Mouse (Mus musculus) megakaryocyte, adult 5-6 weeks (primary cell): ENCODE measurements around the gene Cacnb3. TPM values are rescaled to one million over a fixed set of nuclear protein-coding genes. Genes with fewer than 3 reads are reported as not detected.

Experiments
- ATAC-seq: 2 replicates; pipeline ENCODE4 v1.8.0; 2016; ENCODE audit warnings: mild to moderate bottlenecking, inconsistent platforms; ENCODE audit not compliant: poor library complexity, severe bottlenecking
- total RNA-seq, 2 experiments: library from RNA; stranded (forward) in 1 of 2; stranded (reverse) in 1 of 2; fragments of 153-499, 151-499 nt in 1 of 2; fragments of 221-1000, 200-1000 nt in 1 of 2; gene quantifications; 2 replicates each; pipeline versions ENCODE4 v1.2.3 to v1.2.4; 2015 to 2017

The Cacnb3 gene
- total RNA-seq, 2 experiments from 2014 or later, result 0.04 to 0.11 TPM

GRCm38 (mm10) chr15:98609331-98610130 is 21.1 kb upstream of the Cacnb3 start, which contains the start of gene Adcy6:
Gene Adcy6, minus strand, starts transcription at chr15:98610076.
- peak; percentile 34; the same call in 1 of the 2 replicates for ATAC-seq

- ATAC-seq, result no peak
Observed at GRCm38 (mm10) chr15:98610131-98610633, 20.5 kb upstream of the Cacnb3 start.

- ATAC-seq, result no peak
Observed at GRCm38 (mm10) chr15:98612229-98612628, 18.4 kb upstream of the Cacnb3 start.

GRCm38 (mm10) chr15:98614551-98614950 is 16.1 kb upstream of the Cacnb3 start:
- no peak for ATAC-seq

GRCm38 (mm10) chr15:98614971-98615370 is 15.7 kb upstream of the Cacnb3 start:
- ATAC-seq, result no peak

GRCm38 (mm10) chr15:98615751-98616150 is 14.9 kb upstream of the Cacnb3 start:
- ATAC-seq, result no peak

GRCm38 (mm10) chr15:98616362-98617175 is 14.1 kb upstream of the Cacnb3 start:
- no peak for ATAC-seq

GRCm38 (mm10) chr15:98617176-98617537 is 13.5 kb upstream of the Cacnb3 start:
- ATAC-seq, result peak; percentile 62

- no peak for ATAC-seq
Observed at GRCm38 (mm10) chr15:98622199-98622598, 8.4 kb upstream of the Cacnb3 start.

GRCm38 (mm10) chr15:98622721-98623120 is 7.9 kb upstream of the Cacnb3 start:
- ATAC-seq, result no peak

GRCm38 (mm10) chr15:98623361-98623821 is 7.2 kb upstream of the Cacnb3 start:
- no peak for ATAC-seq

- ATAC-seq, result no peak
Observed at GRCm38 (mm10) chr15:98626078-98626477, 4.6 kb upstream of the Cacnb3 start.

- no peak for ATAC-seq
Observed at GRCm38 (mm10) chr15:98626487-98627212, 4.0 kb upstream of the Cacnb3 start.

GRCm38 (mm10) chr15:98628589-98629254 is 1.9 kb upstream of the Cacnb3 start:
- ATAC-seq, result no peak

GRCm38 (mm10) chr15:98629464-98629863 is 1.2 kb upstream of the Cacnb3 start:
- no peak for ATAC-seq

GRCm38 (mm10) chr15:98631493-98631892 is 853 bp downstream of the Cacnb3 start:
- peak; percentile 57 for ATAC-seq

GRCm38 (mm10) chr15:98632107-98632744 is 1.6 kb downstream of the Cacnb3 start:
- no peak for ATAC-seq

- no peak for ATAC-seq
Observed at GRCm38 (mm10) chr15:98632921-98633320, 2.3 kb downstream of the Cacnb3 start.

GRCm38 (mm10) chr15:98633822-98634470 is 3.3 kb downstream of the Cacnb3 start:
- ATAC-seq, result 0 out of 2 replicates have a peak, but pooled peaks have one; percentile 25
